Mouse (Mus musculus): Measurements from ENCODE around the gene Eif4a2. TPM values are rescaled to one million over a fixed set of nuclear protein-coding genes. Genes with fewer than 3 reads are reported as not detected.

Eif4a2 gene
- 100 to 1,000 TPM in 1 of 2 experiments, 1 to 10 TPM in 1; 4.4 to 124 TPM for polyA plus RNA-seq (2012; fragmentation: generic; extraction: Trizol)

GRCm38 (mm10) chr16:23107231-23107942, at the start of gene Eif4a2:
Eif4a2 (plus strand) TSS chr16:23107444.

GRCm38 (mm10) chr16:23057668-23058447, 49.4 kb upstream of the Eif4a2 start, which contains the start of gene Kng1:
Kng1 (plus strand) TSS chr16:23057865.

GRCm38 (mm10) chr16:23127673-23128375, 20.6 kb downstream of the Eif4a2 start, which contains the start of gene Rfc4:
Rfc4 (minus strand) TSS chr16:23127737.

GRCm38 (mm10) chr16:23146280-23146679, 39.0 kb downstream of the Eif4a2 start, which contains the start of gene Adipoq:
Adipoq (plus strand) TSS chr16:23146536.

Other genes with a start within 250 kb of the Eif4a2 start
- gene Tbccd1, start 249.8 kb upstream of the Eif4a2 start, polyA plus RNA-seq (2012; fragmentation: generic; extraction: Trizol): 10 to 100 TPM in 1 of 2 experiments, 1 to 10 TPM in 1; 2.3 to 12.7 TPM
- 10 to 100 TPM; 24.1 to 55.5 TPM for gene Dnajb11, start 249.6 kb upstream of the Eif4a2 start, polyA plus RNA-seq (2012; fragmentation: generic; extraction: Trizol)
- gene Ahsg, start 216.2 kb upstream of the Eif4a2 start, polyA plus RNA-seq (2012; fragmentation: generic; extraction: Trizol): not detected
- gene Fetub, start 189.1 kb upstream of the Eif4a2 start, polyA plus RNA-seq (2012; fragmentation: generic; extraction: Trizol): 1 to 10 TPM; 5.5 to 8.3 TPM
- not detected for gene Hrg, start 156.4 kb upstream of the Eif4a2 start, polyA plus RNA-seq (2012; fragmentation: generic; extraction: Trizol)
- gene Kng2, start 78.0 kb upstream of the Eif4a2 start, polyA plus RNA-seq (2012; fragmentation: generic; extraction: Trizol): under 1 TPM in 1 of 2 experiments, not detected in 1; 0.37 TPM
- under 1 TPM in 1 of 2 experiments, not detected in 1; 0.02 TPM for gene Kng1, start 49.6 kb upstream of the Eif4a2 start, polyA plus RNA-seq (2012; fragmentation: generic; extraction: Trizol)
- gene Rfc4, start 20.3 kb downstream of the Eif4a2 start, polyA plus RNA-seq (2012; fragmentation: generic; extraction: Trizol): 10 to 100 TPM; 11.0 to 21.8 TPM
- under 1 TPM; 0.02 to 0.14 TPM for gene Adipoq, start 39.1 kb downstream of the Eif4a2 start, polyA plus RNA-seq (2012; fragmentation: generic; extraction: Trizol)
- gene St6gal1, start 117.3 kb downstream of the Eif4a2 start, polyA plus RNA-seq (2012; fragmentation: generic; extraction: Trizol): 1 to 10 TPM; 2.5 to 5.9 TPM